Mouse (Mus musculus): ENCODE data around the gene Alyref2.
"Not testable (repeated sequence)": the region's sequence is repeated elsewhere in the genome, so short reads cannot be mapped to it uniquely, and the experiment has no call there.

Alyref2 gene

GRCm38 (mm10) chr1:171503250-171503591 lies at the start of gene Alyref2:
Alyref2 (plus strand) TSS chr1:171503478.
- peak; percentile 96 for DNase-seq (ENCODE audit: low read depth, low spot score)

DNA sequence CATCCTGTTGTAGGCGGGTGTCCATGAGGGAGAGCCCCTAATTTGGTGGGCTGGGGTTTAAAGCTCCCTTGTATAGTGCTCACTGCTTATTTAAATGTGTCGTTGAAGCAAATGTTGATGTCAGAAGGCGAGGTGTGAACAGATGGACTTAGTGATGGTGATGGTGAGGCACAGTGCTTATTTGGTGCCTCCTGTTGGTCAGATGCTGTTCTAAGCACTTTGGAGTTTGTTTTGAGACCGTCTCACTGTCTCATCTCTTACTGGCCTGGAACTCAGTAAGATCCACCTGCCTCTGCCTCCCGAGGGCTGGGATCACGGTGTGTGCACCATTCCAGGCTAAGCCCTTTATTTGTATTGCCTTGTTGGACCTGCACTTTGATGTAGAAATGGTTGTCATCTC lies 48.4 kb upstream of the Alyref2 start:
- no peak for DNase-seq (ENCODE audit: low read depth, low spot score)

DNA sequence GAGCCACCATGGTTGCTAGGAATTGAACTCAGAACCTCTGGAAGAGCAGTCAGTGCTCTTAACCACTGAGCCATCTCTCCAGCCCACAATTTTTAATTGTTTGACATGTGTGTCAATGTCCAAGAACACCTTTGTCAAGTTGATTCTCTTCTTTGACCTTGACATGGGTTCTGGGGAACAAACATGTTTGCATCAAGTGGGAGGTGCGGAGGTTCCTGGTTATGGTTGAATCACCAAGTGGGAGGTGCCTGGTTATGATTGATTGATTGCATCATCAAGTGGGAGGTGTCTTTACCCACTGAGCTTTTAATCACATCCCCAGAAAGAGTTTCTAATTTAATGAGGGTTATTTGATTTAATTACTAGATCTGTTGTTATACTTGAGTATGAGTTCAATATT lies 45.7 kb upstream of the Alyref2 start:
- DNase-seq (ENCODE audit: low read depth, low spot score): no peak

DNA sequence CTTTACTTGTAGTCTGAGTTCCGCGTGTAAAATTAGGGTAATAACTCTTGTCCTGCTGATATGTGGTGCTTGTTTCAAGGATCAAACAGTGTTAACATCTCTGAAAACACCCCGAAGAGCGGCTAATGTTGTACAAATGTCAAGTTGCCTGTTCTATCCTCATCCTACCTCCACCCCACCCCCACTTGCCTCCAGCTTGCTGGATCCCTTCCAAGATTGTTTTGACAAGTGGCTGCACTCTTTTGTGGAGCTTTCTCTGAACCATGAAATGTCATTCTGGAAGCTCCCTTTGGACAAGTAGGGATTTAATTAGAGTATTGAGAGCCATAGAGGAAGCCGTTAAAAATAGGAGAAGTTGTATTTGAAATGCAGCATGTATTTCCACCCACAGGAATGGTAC lies 43.5 kb upstream of the Alyref2 start:
- DNase-seq (ENCODE audit: low read depth, low spot score): no peak

DNA sequence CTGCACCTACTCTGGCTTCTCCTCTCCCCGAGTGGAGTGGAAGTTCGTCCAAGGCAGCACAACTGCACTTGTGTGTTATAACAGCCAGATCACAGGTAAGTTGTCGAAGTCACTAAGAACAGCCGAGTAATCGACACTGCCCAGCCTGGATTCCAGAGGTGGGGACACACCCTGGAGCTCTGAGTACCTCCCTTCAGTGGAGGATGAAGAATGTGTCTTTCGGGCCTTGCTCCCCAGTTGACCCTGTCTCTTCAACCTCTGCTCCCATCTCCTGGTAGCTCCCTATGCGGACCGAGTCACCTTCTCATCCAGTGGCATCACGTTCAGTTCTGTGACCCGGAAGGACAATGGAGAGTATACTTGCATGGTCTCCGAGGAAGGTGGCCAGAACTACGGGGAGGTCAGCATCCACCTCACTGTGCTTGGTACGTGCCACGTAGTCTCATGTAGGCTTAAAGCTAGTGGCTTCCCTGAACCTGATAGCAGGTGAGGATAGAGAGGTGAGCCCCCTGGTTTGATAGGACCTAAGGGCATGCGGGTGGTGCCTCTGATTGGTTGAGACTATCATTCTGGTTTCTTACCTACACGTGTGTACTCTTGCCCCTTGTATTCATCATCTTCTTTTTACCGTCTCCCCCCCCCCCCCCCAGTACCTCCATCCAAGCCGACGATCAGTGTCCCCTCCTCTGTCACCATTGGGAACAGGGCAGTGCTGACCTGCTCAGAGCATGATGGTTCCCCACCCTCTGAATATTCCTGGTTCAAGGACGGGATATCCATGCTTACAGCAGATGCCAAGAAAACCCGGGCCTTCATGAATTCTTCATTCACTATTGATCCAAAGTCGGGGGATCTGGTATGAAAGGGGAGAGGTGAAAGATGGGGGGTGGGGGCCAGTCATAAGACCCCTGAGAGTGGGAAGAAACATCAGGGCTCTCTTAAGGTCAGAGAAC lies 42.5 kb upstream of the Alyref2 start:
- no peak for DNase-seq (ENCODE audit: low read depth, low spot score)

GRCm38 (mm10) chr1:171463133-171463532 lies 40.1 kb upstream of the Alyref2 start:
- no peak for DNase-seq (ENCODE audit: low read depth, low spot score)

GRCm38 (mm10) chr1:171465749-171466412 lies 37.4 kb upstream of the Alyref2 start:
- no peak for DNase-seq (ENCODE audit: low read depth, low spot score)

GRCm38 (mm10) chr1:171466565-171466964 lies 36.7 kb upstream of the Alyref2 start:
- no peak for DNase-seq (ENCODE audit: low read depth, low spot score)

DNA sequence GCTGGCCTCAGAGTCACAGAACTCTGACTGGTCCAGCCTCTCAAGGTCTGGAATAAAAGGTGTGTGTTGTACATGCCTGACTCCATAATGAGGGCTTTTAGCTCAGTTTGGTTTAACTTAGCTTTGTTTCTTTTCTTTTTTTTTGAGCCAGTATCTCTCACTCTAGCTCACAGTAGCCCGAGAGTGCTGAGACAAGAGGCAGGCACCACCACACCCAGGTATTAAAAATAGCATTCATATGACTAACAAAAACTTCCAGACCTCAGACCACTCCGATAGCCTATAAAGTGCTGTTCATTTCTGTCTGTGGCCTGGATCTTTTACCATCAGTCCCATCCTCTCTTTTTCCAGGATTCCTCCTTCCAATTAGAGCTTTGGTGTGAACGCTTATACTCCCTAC lies 33.6 kb upstream of the Alyref2 start:
- DNase-seq (ENCODE audit: low read depth, low spot score): no peak

- DNase-seq (ENCODE audit: low read depth, low spot score): peak; percentile 75
Observed at GRCm38 (mm10) chr1:171470371-171470871, 32.9 kb upstream of the Alyref2 start.

GRCm38 (mm10) chr1:171470896-171471295 lies 32.4 kb upstream of the Alyref2 start:
- peak; percentile 7 for DNase-seq (ENCODE audit: low read depth, low spot score)

DNA sequence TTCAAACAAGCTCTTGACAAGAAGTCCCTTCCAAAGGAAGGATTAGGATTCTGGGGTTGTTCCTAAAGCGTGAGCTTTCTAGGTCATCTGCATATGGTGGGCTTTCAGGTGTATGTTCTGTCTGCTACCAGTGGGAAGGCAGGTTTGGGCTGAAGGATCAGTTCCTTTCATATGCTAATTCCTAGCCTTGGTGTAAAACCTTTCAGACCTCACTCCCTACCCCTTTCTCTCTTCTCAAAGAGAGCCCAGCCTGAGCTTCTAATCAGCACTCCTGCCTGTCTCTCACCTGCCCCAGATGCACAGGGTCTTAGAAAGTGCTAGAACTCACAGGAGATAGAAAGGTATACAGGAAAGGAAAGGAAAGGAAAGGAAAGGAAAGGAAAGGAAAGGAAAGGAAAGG lies 31.8 kb upstream of the Alyref2 start:
- DNase-seq (ENCODE audit: low read depth, low spot score): no peak

DNA sequence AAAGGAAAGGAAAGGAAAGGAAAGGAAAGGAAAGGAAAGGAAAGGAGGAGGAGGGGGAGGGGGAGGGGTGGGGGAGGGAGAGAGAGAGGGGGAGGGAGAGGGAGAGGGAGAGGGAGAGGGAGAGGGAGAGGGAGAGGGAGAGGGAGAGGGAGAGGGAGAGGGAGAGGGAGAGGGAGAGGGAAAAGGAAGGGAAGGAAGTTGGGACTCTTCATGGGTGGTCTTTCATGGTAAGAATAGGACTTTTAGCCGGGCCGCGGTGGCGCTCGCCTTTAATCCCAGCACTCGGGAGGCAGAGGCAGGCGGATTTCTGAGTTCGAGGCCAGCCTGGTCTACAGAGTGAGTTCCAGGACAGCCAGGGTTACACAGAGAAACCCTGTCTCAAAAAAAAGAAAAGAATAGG lies 31.3 kb upstream of the Alyref2 start:
- not testable (repeated sequence) for DNase-seq (ENCODE audit: low read depth, low spot score)

- no peak for DNase-seq (ENCODE audit: low read depth, low spot score)
Observed at GRCm38 (mm10) chr1:171473506-171473905, 29.8 kb upstream of the Alyref2 start.

GRCm38 (mm10) chr1:171473920-171474640 lies 29.2 kb upstream of the Alyref2 start:
- DNase-seq (ENCODE audit: low read depth, low spot score): no peak

DNA sequence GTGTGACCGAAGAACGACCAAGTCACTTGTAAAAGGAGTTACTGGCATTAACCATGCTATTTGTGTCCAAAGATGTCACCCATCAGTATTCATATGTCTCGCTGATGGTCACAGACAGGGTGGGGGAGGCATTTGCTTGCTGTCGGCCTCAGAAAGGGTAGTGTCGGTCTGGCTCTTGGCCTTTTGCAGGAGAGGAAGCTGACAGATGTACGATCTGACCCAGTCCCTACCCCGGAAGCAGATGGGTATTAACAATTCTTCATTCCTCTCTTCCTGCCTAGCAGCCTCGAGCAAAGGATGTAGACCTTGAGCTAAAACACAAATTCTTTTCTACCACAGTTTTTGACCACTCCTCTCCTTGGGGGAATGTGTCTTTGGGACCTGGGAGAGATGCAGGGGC lies 26.2 kb upstream of the Alyref2 start:
- no peak for DNase-seq (ENCODE audit: low read depth, low spot score)

DNA sequence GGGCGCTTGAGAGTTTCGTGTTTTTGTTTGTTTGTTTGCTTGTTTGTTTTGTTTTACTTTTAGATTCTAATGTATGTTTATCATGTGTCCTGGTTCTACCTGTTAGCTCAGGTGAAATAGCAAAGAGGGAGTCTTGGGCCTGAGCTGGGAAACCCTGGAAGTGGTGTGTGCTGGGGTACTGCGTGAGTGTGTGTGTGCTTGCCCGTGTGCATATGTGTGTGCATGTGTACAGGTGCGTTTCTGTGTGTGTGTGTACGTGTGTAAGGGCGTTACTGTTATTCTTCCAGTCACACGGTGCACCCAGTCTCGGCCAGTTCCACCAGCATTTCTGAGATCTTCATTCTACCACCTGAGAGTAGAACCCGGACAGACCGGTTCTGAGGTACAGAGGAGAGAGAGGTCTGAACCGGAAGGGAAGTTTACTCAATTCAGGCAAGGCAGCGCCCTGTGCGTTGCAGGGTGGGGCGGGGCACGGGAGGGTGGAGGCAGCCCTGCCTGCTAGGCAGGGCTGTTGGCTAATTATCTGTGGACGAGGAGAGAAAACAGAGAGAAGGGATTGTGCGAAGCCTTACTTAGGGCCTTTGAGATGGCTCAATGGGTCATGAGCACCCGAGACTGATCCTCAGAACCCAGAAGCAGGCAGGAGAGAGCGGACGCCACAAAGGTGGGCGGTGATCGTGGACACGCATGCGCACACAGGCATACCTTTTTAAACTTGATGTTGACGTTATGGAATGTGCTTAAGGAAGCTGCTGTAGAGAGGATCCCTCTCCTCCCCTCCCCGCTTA lies 25.3 kb upstream of the Alyref2 start:
- DNase-seq (ENCODE audit: low read depth, low spot score): peak; percentile 50

GRCm38 (mm10) chr1:171478968-171479367 lies 24.3 kb upstream of the Alyref2 start:
- DNase-seq (ENCODE audit: low read depth, low spot score): peak; percentile 65

DNA sequence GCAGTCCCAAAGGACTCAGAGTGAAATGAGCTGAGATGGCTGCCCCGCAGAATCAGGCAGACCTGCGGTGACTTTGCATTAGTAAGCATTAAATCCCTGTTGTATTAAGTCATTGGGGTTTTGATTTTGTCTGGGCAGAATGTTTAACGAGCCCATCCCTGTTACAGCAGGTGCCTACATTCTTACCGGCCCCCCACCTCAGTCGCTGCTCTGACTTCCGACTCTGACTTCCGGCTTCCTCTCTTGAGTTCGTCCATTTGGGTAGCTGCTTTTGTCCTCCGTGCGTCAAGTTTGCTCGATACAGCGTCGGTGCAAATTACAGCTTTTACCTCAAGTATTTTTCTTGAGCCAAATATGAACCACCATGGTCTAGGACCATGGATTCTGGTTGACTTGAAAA lies 9.0 kb upstream of the Alyref2 start:
- no peak for DNase-seq (ENCODE audit: low read depth, low spot score)

- DNase-seq (ENCODE audit: low read depth, low spot score): no peak
Observed at GRCm38 (mm10) chr1:171495371-171495770, 7.9 kb upstream of the Alyref2 start.

DNA sequence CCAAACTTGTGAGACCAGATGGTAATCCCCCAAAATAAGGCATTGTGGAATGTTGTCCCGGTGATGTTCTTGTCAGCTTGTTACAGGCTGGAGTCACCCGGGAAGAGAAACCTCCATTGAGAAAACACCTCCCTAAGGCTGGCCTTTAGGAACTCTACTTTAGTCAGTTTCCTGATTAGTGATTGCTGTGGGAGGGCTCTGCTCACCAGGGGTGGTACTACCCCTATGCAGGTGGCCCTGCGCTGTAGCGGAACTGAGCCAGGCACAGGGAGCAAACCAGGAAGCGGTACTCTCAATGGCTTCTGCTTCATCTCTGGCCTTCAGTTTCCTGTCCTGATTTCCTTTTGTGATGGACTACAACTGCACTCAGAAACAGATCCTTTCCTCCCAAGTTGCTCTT lies 3.4 kb upstream of the Alyref2 start:
- DNase-seq (ENCODE audit: low read depth, low spot score): no peak
